Mouse (Mus musculus): ENCODE results near the gene Washc2. TPM values are rescaled to one million over a fixed set of nuclear protein-coding genes. Genes with fewer than 3 reads are reported as not detected.

Gene Washc2
- polyA plus RNA-seq, 1 experiment from 2014 or later, result 31.8 TPM

DNA sequence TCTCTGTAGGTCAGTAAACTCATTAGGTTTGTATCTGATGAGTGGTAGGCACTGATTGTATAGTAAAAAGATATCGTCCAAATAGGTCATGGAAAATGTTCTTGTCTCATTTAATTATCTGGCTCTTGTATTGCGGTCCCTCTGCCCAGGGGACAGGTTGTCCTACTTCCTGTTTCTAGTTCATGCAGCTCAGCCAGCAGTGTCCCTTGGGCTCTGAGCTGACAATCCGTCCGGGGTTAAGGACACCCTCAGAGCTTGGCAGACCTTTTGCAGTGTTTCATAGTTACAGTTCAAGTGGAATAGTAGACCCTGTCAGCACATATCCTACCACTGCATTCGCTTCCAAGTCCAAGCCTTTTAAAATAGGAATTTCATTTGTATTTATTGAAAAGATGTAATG, 27.5 kb downstream of the Washc2 start:
- 90% methylated on average over 5 of the region's 5 CpGs for WGBS
- H3K4me3 ChIP-seq (ENCODE audit: low read depth, low read length), result no peak overlapping the region
- H3K27ac ChIP-seq (ENCODE audit: low read depth, low read length), result no peak overlapping the region
- H3K4me1 ChIP-seq (replicated peaks; ENCODE audit: control insufficient read depth, insufficient read depth, low read length), result no peaks in the 10 kb centered on the region
- H3K27me3 ChIP-seq (replicated peaks; ENCODE audit: control insufficient read depth, insufficient read depth, low read length), result no peaks in the 10 kb centered on the region
- H3K9me3 ChIP-seq (ENCODE audit: control insufficient read depth, low read length), result no peaks in the 10 kb centered on the region
- ATAC-seq (replicated peaks; ENCODE audit: low FRiP score) (no peak), DNase-seq (ENCODE audit: low spot score) (no peak)
- H3K36me3 ChIP-seq (ENCODE audit: control insufficient read depth, insufficient read depth, low read length), result peaks cover 20% of the 10 kb centered on the region; the same call in 1 of the 2 replicates
- H3K9ac ChIP-seq (ENCODE audit: low read depth, low read length), result no peak overlapping the region
- H3K4me2 ChIP-seq, result no peak overlapping the region

DNA sequence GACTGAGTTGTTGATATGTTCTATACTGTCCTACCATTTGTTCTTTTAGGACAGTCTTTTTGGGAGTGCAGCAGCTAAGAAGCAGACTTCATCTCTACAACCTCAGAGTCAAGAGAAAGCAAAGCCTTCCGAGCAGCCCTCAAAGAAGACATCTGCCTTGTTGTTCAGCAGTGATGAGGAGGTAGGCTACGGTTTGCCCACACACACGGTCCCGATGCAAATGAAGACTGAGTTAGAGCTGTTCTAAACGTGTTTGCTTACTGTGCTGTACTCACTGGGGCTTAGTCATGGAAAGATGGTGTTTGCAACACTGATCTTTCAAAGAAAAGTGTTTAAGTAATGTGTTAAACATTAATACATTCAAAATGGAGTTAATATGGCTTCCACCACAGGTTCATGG, 30.2 kb downstream of the Washc2 start:
- 88% methylated on average over 5 of the region's 5 CpGs for WGBS
- H3K36me3 ChIP-seq (ENCODE audit: control insufficient read depth, insufficient read depth, low read length), result peaks cover 11% of the 10 kb centered on the region; the same call in 1 of the 2 replicates
- H3K9ac ChIP-seq (ENCODE audit: low read depth, low read length), result no peak overlapping the region
- no peak overlapping the region for H3K4me3 ChIP-seq (ENCODE audit: low read depth, low read length)
- ATAC-seq (replicated peaks; ENCODE audit: low FRiP score) (no peak), DNase-seq (ENCODE audit: low spot score) (no peak)
- no peak overlapping the region for H3K27ac ChIP-seq (ENCODE audit: low read depth, low read length)
- H3K27me3 ChIP-seq (replicated peaks; ENCODE audit: control insufficient read depth, insufficient read depth, low read length), result no peaks in the 10 kb centered on the region
- no peak overlapping the region for H3K4me2 ChIP-seq
- no peaks in the 10 kb centered on the region for H3K4me1 ChIP-seq (replicated peaks; ENCODE audit: control insufficient read depth, insufficient read depth, low read length)
- no peaks in the 10 kb centered on the region for H3K9me3 ChIP-seq (ENCODE audit: control insufficient read depth, low read length)

DNA sequence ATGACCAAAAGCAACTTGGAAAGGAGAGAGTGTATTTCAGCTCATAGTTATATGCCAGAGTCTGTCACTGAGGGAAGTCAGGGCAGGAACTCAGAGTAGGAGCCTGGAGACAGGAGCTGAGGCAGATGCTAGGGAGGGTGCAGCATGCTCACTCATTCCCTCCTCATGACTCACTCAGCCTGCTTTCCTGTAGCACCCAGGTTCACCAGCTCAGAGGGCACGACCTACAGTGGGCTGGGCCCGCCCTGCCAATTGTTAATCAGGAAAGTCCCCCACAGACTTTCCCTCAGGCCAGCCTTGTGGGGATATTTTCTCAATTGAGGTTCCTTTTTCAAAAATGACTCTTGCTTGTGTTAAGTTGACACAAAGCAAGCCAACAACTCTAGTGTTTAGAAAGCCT, 32.5 kb downstream of the Washc2 start:
- H3K9ac ChIP-seq (ENCODE audit: low read depth, low read length), result no peak overlapping the region

DNA sequence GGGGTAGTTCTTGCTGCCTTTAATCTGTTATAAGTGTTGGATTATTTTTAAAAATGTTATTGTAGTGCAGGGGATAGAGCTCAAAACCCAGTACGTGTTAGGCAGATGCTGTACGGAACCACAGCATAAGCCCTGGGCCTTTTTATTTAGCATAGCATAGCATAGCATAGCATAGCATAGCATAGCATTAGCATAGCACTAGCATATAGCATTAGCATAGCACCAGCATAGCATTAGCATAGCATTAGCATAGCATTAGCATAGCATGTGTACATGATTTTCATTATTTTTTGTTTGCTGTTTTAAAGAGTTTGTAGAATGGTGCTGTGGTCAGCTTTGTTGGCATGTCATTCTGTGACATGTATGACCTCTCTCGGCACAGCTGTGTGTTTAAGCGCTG, 51.8 kb downstream of the Washc2 start:
- no peak overlapping the region for H3K27ac ChIP-seq (ENCODE audit: low read depth, low read length)

More for the DNA sequence above, 32.5 kb downstream of the Washc2 start:
- H3K9me3 ChIP-seq (ENCODE audit: control insufficient read depth, low read length), result no peaks in the 10 kb centered on the region
- DNase-seq (ENCODE audit: low spot score) (no peak), ATAC-seq (replicated peaks; ENCODE audit: low FRiP score) (no peak)
- H3K4me1 ChIP-seq (replicated peaks; ENCODE audit: control insufficient read depth, insufficient read depth, low read length), result no peaks in the 10 kb centered on the region
- H3K27me3 ChIP-seq (replicated peaks; ENCODE audit: control insufficient read depth, insufficient read depth, low read length), result no peaks in the 10 kb centered on the region
- no peak overlapping the region for H3K4me2 ChIP-seq
- peaks cover 14% of the 10 kb centered on the region; the same call in 1 of the 2 replicates for H3K36me3 ChIP-seq (ENCODE audit: control insufficient read depth, insufficient read depth, low read length)
- no peak overlapping the region for H3K27ac ChIP-seq (ENCODE audit: low read depth, low read length)
- WGBS, result 81% methylated on average over 2 of the region's 2 CpGs
- no peak overlapping the region for H3K4me3 ChIP-seq (ENCODE audit: low read depth, low read length)

DNA sequence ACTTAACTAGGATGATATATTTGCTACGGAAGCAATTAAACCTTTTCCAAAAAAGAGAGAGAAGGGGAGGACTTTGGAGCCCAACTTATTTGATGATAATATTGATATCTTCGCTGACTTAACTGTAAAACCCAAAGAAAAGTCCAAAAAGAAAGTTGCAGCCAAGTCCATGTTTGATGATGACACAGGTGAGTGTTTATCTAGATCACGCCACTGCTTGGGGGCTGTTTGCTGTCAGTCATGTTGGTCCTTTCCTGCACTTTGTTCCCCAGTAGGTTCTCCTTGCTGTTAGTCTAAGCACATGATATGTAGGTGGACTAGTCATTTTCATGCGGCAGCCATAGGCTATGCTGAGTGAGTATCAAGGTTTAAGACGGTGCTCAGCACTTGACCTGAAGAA, 52.6 kb downstream of the Washc2 start:
- Histone ChIP-seq H3K36me3 (ENCODE audit: control insufficient read depth, insufficient read depth, low read length) (no peaks in the 10 kb centered on the region; the same call in 1 of the 2 replicates), H3K9ac (ENCODE audit: low read depth, low read length) (no peak overlapping the region), H3K27me3 (replicated peaks; ENCODE audit: control insufficient read depth, insufficient read depth, low read length) (no peaks in the 10 kb centered on the region), H3K4me3 (ENCODE audit: low read depth, low read length) (no peak overlapping the region), H3K27ac (ENCODE audit: low read depth, low read length) (no peak overlapping the region), H3K4me2 (no peak overlapping the region), H3K4me1 (replicated peaks; ENCODE audit: control insufficient read depth, insufficient read depth, low read length) (no peaks in the 10 kb centered on the region; the same call in none of the 2 replicates), H3K9me3 (ENCODE audit: control insufficient read depth, low read length) (no peaks in the 10 kb centered on the region)
- ATAC-seq (replicated peaks; ENCODE audit: low FRiP score) (no peak), DNase-seq (ENCODE audit: low spot score) (no peak)
- 88% methylated on average over 5 of the region's 5 CpGs for WGBS

More for the DNA sequence above, 51.8 kb downstream of the Washc2 start:
- Histone ChIP-seq H3K9ac (ENCODE audit: low read depth, low read length) (no peak overlapping the region), H3K4me2 (no peak overlapping the region), H3K4me3 (ENCODE audit: low read depth, low read length) (no peak overlapping the region), H3K27me3 (replicated peaks; ENCODE audit: control insufficient read depth, insufficient read depth, low read length) (no peaks in the 10 kb centered on the region), H3K4me1 (replicated peaks; ENCODE audit: control insufficient read depth, insufficient read depth, low read length) (no peaks in the 10 kb centered on the region; the same call in 1 of the 2 replicates), H3K9me3 (ENCODE audit: control insufficient read depth, low read length) (no peaks in the 10 kb centered on the region), H3K36me3 (ENCODE audit: control insufficient read depth, insufficient read depth, low read length) (peaks cover 2% of the 10 kb centered on the region; the same call in 1 of the 2 replicates)
- 91% methylated on average over 4 of the region's 4 CpGs for WGBS
- DNase-seq (ENCODE audit: low spot score), result no peak
- ATAC-seq (replicated peaks; ENCODE audit: low FRiP score), result no peak

DNA sequence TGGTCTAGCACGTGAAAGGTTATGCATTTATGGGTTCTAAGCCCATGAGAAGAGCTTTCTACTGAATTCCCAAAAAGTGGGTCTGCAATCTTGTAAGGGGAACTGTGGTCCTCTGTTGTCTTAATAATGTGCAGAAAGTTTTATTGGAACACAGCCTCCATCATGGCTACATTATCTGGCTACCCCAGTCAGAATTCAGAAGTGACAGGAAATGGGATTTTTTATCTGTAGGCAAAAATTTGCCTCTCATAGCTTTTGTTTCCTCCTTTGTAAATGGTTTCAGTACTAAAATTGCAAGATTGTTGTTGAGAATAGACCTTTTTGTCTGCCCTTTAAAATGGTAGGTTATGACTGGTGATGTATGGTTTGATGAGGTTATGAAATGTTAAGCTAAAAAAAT, 55.0 kb downstream of the Washc2 start:
- ATAC-seq (replicated peaks; ENCODE audit: low FRiP score) (no peak), DNase-seq (ENCODE audit: low spot score) (no peak)
- Histone ChIP-seq H3K36me3 (ENCODE audit: control insufficient read depth, insufficient read depth, low read length) (no peaks in the 10 kb centered on the region; the same call in 1 of the 2 replicates), H3K9ac (ENCODE audit: low read depth, low read length) (no peak overlapping the region), H3K27ac (ENCODE audit: low read depth, low read length) (no peak overlapping the region), H3K4me1 (replicated peaks; ENCODE audit: control insufficient read depth, insufficient read depth, low read length) (peaks cover 10% of the 10 kb centered on the region), H3K9me3 (ENCODE audit: control insufficient read depth, low read length) (no peaks in the 10 kb centered on the region), H3K4me3 (ENCODE audit: low read depth, low read length) (no peak overlapping the region; the same call in 1 of the 2 replicates), H3K27me3 (replicated peaks; ENCODE audit: control insufficient read depth, insufficient read depth, low read length) (no peaks in the 10 kb centered on the region), H3K4me2 (no peak overlapping the region)
- 83% methylated on average over 1 of the region's 1 CpGs for WGBS

DNA sequence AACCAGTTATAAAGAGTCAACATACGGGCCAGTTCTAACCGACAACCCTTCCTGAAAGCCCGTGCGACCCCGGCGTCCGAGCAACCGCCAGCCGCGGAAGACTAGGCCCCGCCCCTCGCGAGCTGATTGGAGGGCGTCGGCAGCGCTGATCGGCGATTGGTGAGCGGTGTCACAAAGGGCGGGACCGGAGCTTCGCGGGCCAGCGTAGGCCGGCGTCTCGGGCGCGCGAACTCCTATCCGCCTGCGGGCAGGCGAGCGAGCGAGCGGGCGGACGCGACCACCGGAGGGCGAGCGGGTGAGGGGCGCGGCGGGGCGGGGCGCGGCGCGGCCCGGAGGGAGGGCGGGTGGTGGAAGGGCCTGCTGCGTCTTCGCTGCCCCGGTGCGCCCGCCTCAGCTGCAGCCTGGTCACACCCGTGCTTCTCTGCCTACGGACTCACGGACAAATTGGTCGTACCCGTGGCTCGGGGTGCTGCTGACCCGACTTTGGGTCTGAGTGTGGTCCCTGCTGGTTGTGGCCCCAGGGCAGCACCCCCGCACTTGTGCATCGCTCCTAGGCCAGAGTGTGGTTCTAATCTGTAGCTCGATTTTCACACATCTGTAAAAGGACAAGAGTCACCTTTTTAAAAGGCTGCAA, 56.3 kb downstream of the Washc2 start, which contains the start of gene Zfand4:
TSS of gene Zfand4 (plus strand) at position 205 of the 634 bp plus-strand sequence.
- WGBS, result under 1% methylated on average over 44 of the region's 67 CpGs
- DNase-seq (ENCODE audit: low spot score), result peak; percentile 93
- H3K27me3 ChIP-seq (replicated peaks; ENCODE audit: control insufficient read depth, insufficient read depth, low read length), result no peaks in the 10 kb centered on the region
- peak within 1 kb of the TSS; percentile 81 for H3K4me3 ChIP-seq (ENCODE audit: low read depth, low read length)
- H3K9me3 ChIP-seq (ENCODE audit: control insufficient read depth, low read length), result no peaks in the 10 kb centered on the region
- H3K9ac ChIP-seq (ENCODE audit: low read depth, low read length), result peak within 1 kb of the TSS; percentile 93
- no peaks in the 10 kb centered on the region; the same call in 1 of the 2 replicates for H3K36me3 ChIP-seq (ENCODE audit: control insufficient read depth, insufficient read depth, low read length)
- H3K4me1 ChIP-seq (replicated peaks; ENCODE audit: control insufficient read depth, insufficient read depth, low read length), result peaks cover 10% of the 10 kb centered on the region
- peak within 1 kb of the TSS; percentile 90 for H3K4me2 ChIP-seq
- ATAC-seq (replicated peaks; ENCODE audit: low FRiP score), result peak; percentile 96
- peak within 1 kb of the TSS; percentile 36 for H3K27ac ChIP-seq (ENCODE audit: low read depth, low read length)

DNA sequence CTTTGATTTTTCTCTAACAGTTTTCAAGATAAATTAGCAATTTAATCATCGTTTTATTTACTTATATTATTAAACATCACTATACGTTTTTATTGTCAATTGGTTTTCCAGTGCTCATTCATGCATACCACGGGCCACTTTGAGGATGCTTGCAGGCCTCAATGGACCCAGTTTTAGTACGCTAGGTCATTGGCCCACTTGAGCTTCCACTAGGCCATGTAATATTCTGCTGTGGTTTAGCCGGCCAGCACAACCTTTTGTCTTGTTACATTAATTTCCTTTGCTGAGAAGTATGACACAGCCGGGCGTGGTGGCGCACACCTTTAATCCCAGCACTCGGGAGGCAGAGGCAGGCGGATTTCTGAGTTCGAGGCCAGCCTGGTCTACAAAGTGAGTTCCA, 57.0 kb downstream of the Washc2 start:
- H3K4me2 ChIP-seq, result peak overlapping the region; percentile 90
- no peaks in the 10 kb centered on the region for H3K27me3 ChIP-seq (replicated peaks; ENCODE audit: control insufficient read depth, insufficient read depth, low read length)
- 71% methylated on average over 11 of the region's 11 CpGs for WGBS
- peaks cover 10% of the 10 kb centered on the region for H3K4me1 ChIP-seq (replicated peaks; ENCODE audit: control insufficient read depth, insufficient read depth, low read length)
- ATAC-seq (replicated peaks; ENCODE audit: low FRiP score), result no peak
- 0 out of 2 replicates have a peak overlapping the region, but pooled peaks have one; percentile 7 for H3K9ac ChIP-seq (ENCODE audit: low read depth, low read length)
- H3K4me3 ChIP-seq (ENCODE audit: low read depth, low read length), result peak overlapping the region; percentile 81
- no peaks in the 10 kb centered on the region; the same call in 1 of the 2 replicates for H3K36me3 ChIP-seq (ENCODE audit: control insufficient read depth, insufficient read depth, low read length)
- H3K27ac ChIP-seq (ENCODE audit: low read depth, low read length), result no peak overlapping the region
- no peaks in the 10 kb centered on the region for H3K9me3 ChIP-seq (ENCODE audit: control insufficient read depth, low read length)
- DNase-seq (ENCODE audit: low spot score), result no peak

DNA sequence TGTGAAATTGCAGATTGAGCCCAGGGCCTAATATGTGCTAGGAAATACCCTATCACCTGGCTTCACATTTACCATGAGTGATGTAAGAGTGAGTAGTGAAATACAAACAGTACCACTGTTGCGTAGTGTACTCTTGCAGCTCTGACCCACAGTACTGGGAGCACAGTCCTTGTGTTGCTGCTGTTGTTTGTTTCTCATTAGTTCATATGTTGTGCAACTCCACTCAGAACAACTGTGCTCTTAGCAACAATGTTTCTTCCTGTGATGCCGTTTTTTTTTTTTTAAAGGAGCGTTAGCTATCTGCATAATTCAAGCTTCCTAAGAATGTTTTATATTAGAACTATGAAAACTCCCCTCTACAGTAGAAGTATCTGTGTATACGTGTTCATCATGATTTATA, 57.8 kb downstream of the Washc2 start:
- Histone ChIP-seq H3K9me3 (ENCODE audit: control insufficient read depth, low read length) (no peaks in the 10 kb centered on the region), H3K4me1 (replicated peaks; ENCODE audit: control insufficient read depth, insufficient read depth, low read length) (peaks cover 10% of the 10 kb centered on the region), H3K36me3 (ENCODE audit: control insufficient read depth, insufficient read depth, low read length) (no peaks in the 10 kb centered on the region; the same call in 1 of the 2 replicates), H3K27me3 (replicated peaks; ENCODE audit: control insufficient read depth, insufficient read depth, low read length) (no peaks in the 10 kb centered on the region), H3K27ac (ENCODE audit: low read depth, low read length) (peak overlapping the region; percentile 64; the same call in 1 of the 2 replicates), H3K4me2 (peak overlapping the region; percentile 90), H3K4me3 (ENCODE audit: low read depth, low read length) (no peak overlapping the region), H3K9ac (ENCODE audit: low read depth, low read length) (no peak overlapping the region)
- no peak for DNase-seq (ENCODE audit: low spot score)
- WGBS, result 72% methylated on average over 4 of the region's 4 CpGs
- ATAC-seq (replicated peaks; ENCODE audit: low FRiP score), result no peak

All from liver, embryonic 11.5 days (tissue).